Mouse (Mus musculus) left cerebral cortex, postnatal 25 days (tissue): ENCODE results near the gene Zbtb49. TPM values are rescaled to one million over a fixed set of nuclear protein-coding genes. Genes with fewer than 3 reads are reported as not detected.

Experiments used
- DNase-seq, 2 experiments: peaks; one replicate each; pipeline ENCODE4 v3.0.0; 2022; ENCODE audit warnings: low spot score in 2 of 2, mixed read lengths in 1 of 2
- intact Hi-C: fragments of 180-260 bp; cut with DNase I; formaldehyde crosslinking; loops from one replicate; pipeline ENCODE4 v1.15.1; 2025
- total RNA-seq, 2 experiments: library from RNA; stranded (reverse); gene quantifications; 2 replicates each; pipeline ENCODE4 v1.2.3; 2021

Zbtb49 gene
- total RNA-seq, 2 experiments from 2014 or later: 16.0 to 22.7 TPM

DNA sequence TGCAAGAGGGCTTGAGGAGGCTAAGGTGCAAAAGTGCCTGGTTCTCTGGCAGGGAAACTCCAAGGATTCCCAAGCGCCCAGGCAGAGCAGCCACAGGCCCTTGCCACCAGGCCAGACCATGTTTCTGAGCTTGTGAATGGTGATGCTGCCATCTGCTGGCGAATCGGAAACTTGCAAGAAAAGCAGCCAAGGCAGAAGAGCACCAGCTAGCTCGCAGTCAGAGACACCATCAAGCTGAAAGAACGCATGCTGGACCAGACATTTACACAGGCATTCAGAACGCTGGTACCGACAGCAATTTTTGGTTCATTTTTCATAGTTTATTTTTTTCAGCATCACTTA is 22.8 kb downstream of the Zbtb49 start:
- intact Hi-C loops: loop anchor here (1.0 to 10.0 kb wide), 3 partner anchors 41 to 903 kb away; no protein-coding TSS in a partner anchor
- peak; percentile 89 to 92 for DNase-seq

DNA sequence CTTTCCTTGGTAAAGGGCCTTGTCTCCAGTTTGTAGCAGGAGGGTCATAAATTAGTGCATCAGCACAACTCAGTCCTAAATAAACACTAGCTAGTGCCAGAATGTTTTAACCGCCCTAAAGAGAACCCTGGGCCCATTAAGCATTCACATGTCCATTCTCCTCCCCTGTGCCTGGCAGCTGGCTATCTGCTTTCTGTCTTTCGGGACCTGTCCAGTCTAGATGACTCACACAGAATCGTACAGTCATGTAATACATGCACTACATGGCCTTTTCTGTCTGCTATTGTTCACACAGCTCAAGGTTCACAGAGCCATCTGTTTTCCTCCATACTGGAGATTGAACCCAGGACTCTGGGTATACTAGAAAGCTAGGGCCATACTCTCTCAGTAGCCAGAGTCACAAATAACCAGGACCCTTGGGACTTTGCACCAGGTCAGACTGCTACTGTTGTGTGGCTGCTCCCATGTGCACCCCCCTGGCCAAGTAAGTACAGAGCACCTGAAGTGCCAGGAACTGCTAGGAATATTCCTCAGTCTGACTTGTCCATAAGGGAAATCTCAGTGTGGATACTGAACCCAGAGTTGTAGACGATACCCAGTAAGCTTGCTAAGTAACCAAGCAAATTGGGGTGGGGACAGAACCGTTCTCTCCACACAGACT is 23.3 kb downstream of the Zbtb49 start:
- intact Hi-C loops: loop anchor here (1.0 to 10.0 kb wide), 3 partner anchors 41 to 902 kb away; no protein-coding TSS in a partner anchor
- DNase-seq: no peak

GRCm38 (mm10) chr5:38195941-38196340 is 24.3 kb downstream of the Zbtb49 start:
- intact Hi-C loops: loop anchor here (10.0 kb wide), 1 partner anchor 901 kb away; no protein-coding TSS in a partner anchor
- no peak for DNase-seq

DNA sequence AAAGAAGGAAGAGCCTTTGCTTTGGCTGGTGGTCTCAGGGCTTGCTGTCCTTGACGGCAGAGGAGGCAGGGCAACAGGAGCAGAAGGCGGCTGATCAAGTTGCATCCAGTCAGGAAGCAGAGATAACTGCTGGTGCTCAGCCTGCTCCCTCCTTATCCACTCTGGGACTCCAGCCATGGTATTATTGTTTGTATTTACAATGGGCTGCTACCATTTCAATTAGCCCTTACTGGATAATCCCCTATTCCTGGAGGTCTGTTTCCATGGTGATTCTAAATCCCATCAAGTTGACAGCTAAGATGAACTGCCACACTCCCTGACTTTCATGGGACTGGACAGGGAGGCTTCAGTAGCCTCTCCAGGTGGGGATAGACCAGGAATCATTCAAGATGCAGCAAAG is 25.3 kb downstream of the Zbtb49 start:
- intact Hi-C loops: loop anchor here (10.0 kb wide), 1 partner anchor 900 kb away; no protein-coding TSS in a partner anchor
- no peak for DNase-seq

GRCm38 (mm10) chr5:38190907-38191306 is 29.4 kb downstream of the Zbtb49 start:
- DNase-seq: no peak
- intact Hi-C loops: loop anchor here (10.0 kb wide), 1 partner anchor 896 kb away; no protein-coding TSS in a partner anchor

DNA sequence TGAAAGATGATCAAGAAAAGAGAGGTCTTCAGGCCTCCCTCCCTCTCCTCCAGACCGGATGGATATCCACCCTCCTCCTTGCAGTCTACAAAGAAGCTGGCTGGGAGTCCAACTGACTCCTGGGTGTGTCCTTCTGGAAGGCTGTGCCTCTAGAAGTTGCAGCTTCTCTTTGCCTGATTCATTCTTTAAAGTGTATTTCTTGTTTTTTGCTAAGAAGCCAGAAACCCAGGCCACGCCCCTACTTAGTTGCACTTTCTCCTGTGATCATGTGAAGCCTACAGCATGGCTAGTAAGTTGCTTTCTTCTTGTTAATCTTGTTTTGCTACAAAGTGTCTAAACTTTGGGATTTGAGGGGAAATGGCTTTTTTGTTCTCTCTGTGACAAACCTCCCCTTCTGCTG is 33.3 kb downstream of the Zbtb49 start:
- intact Hi-C loops: no loop called here
- no peak for DNase-seq

- intact Hi-C loops: no loop called here
- DNase-seq: no peak
Measured at GRCm38 (mm10) chr5:38184688-38185285, 35.5 kb downstream of the Zbtb49 start.

GRCm38 (mm10) chr5:38174256-38174912 is 45.9 kb downstream of the Zbtb49 start:
- no peak for DNase-seq
- intact Hi-C loops: no loop called here

GRCm38 (mm10) chr5:38173766-38174165 is 46.5 kb downstream of the Zbtb49 start:
- no peak for DNase-seq
- intact Hi-C loops: no loop called here

- intact Hi-C loops: no loop called here
- no peak for DNase-seq
Measured at GRCm38 (mm10) chr5:38168497-38168896, 51.8 kb downstream of the Zbtb49 start.

GRCm38 (mm10) chr5:38159634-38160413 is 60.4 kb downstream of the Zbtb49 start, which contains the start of gene Nsg1:
Nsg1 (minus strand) TSS chr5:38159907.
- DNase-seq: no peak
- intact Hi-C loops: loop anchor here (2.0 kb wide), 1 partner anchor 43 kb away; no protein-coding TSS in a partner anchor

- DNase-seq: peak; percentile 76 to 83
- intact Hi-C loops: loop anchor here (2.0 kb wide), 1 partner anchor 42 kb away; no protein-coding TSS in a partner anchor
Measured at GRCm38 (mm10) chr5:38158947-38159633, 61.2 kb downstream of the Zbtb49 start.

- intact Hi-C loops: loop anchor here (2.0 kb wide), 1 partner anchor 42 kb away; no protein-coding TSS in a partner anchor
- DNase-seq: peak; percentile 66 to 70
Measured at GRCm38 (mm10) chr5:38158501-38158946, 61.7 kb downstream of the Zbtb49 start.

GRCm38 (mm10) chr5:38157481-38158020 is 62.7 kb downstream of the Zbtb49 start:
- DNase-seq: no peak
- intact Hi-C loops: loop anchor here (2.0 kb wide), 1 partner anchor 41 kb away; no protein-coding TSS in a partner anchor

GRCm38 (mm10) chr5:38153636-38154035 is 66.6 kb downstream of the Zbtb49 start:
- intact Hi-C loops: no loop called here
- no peak for DNase-seq

DNA sequence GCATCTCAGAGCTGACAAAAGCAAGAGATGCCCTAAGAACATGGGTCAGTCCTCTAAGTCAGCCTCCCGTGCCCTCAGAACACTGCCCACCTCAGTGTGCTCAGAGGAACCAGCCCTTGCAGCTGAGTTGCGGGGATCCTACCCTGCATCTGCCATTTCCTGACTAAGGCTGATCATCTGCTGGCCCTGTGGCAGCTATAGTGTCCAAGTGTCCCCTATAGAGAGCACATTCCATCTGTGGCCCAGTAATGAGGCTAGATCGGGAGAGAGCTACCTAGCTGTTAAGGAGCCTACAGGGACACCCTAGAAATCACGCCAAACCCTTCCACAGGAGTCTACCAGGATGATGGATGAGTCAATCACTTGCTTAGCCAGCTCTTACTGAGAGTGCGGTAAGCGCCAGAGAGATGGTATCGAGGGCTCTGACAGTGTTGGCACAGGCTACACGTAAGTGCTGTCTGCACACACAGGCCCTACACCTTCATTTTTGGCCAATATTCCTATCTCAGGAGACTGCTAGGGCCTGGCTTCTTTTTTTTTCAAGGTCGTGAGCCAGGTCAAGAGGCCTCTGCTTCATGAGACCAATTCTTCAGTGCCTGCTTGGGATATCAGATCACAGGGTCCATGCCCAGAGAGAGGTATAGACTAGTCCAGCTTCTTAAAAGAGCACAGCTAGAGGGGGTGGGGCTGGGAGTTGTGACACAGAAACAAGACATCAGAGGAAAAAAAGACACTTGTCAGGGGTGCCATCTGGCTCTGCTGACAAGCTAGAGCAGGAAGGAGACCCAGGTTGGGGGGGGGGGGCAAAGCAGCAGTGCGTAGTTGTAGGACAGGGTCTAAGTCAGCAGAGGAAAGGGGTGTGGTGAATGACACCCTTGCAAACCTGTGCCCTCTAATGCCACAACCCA is 67.8 kb downstream of the Zbtb49 start:
- intact Hi-C loops: no loop called here
- no peak for DNase-seq

DNA sequence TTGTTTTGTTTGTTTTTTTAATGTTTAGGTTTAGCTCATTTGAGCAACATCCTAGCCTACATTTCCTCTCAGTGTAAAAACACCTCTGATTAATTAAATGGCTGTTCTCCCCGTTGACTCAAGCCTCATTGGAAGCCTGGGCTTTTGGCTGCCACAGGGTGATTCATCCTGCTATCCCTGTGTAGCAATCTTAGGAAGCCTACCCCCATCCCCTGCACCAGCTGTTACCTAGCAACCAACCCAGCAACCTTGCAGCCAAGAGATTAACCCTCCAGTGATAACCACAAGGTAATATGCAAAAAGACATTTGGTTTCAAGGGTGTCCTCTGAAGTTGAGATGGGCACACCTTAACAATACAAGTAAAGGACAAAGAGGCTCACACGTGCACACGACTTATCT is 69.0 kb downstream of the Zbtb49 start:
- peak; percentile 69 to 89 for DNase-seq
- intact Hi-C loops: no loop called here

- no peak for DNase-seq
- intact Hi-C loops: no loop called here
Measured at GRCm38 (mm10) chr5:38146524-38146923, 73.7 kb downstream of the Zbtb49 start.
